Mouse (Mus musculus) retina, embryonic 14.5 days (tissue): Measurements from ENCODE around the gene Psenen.
A peak's percentile ranks its signal among the peaks of the same experiment; 100 is the strongest.

Source experiments
- DNase-seq: peaks from one replicate; pipeline ENCODE4 v3.0.0-alpha.2; 2015; ENCODE audit warnings: low spot score

Gene Psenen

GRCm38 (mm10) chr7:30588676-30589434, 25.4 kb upstream of the Psenen start, which contains the start of gene Kmt2b:
Gene Kmt2b, minus strand, starts transcription at chr7:30588726.
- peak; percentile 97 for DNase-seq

DNA sequence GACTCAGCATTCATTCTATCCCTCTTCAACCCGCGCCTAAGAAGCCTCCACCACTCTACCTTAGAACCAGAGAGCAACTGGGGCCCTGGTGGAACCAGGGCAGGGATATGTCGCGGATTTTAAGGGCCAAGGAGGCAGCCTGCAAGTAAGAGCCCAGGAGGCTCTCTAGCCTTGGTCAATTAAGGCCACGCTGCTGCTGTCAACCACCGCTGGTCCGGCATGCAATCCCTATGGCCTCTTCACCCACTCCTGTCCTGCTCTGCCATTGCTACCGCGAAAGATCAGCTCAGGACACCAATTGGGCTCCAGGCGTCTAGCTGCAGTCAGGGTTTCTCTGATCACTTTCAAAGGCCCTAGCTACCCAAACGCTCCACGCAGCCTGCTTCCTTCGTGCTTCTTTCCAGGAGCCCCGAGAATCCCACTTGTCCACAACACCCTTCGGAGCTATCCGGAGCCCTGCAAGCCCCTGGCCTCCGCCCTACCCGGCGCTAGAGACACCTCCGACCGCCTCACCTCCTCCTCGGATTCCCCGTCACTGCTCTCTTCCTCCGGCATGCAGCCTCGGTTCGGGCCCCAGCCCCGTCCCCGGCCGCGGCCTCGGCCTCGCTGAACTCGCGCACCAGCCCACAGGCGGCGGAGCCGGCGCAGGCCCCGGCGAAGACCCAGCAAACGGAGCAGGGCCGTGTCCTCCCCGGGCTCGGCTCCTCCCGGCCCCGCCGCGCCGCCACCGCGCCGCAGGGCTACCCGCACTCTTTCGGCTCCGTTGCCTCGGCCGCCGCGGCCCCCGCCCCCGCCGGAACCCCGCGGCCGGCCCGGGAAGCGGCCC, 24.6 kb upstream of the Psenen start:
- peak; percentile 43 for DNase-seq

DNA sequence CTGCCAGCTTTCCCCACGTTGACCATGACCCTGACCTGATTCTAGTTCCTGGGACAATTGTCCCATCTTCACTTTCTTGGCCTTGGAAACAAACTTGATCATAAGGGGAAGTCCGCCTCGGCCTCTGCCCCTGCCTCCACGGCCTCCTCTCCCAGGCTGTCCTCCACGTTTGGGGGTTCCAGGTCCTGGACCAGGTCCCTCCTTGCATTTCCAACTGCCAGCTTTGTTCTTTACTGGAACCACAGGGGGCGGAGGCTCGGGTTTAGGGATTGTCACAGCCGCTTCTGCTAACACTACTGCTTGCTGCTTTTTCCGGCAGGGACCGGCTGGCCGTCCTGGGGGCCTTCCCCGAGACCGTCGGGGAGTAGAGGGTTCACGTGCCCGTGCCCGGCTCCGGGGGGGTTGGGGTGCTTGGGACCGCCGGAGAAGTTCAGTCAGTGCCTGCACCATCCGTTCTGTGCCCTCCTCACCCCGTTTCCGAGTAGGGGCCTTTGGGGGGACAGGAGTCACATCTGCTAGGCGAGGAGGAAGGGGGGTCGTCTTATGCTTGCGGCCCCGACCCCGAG, 23.1 kb upstream of the Psenen start:
- no peak for DNase-seq

- DNase-seq: no peak
These were observed 21.7 kb upstream of the Psenen start for GRCm38 (mm10) chr7:30585170-30585569.

DNA sequence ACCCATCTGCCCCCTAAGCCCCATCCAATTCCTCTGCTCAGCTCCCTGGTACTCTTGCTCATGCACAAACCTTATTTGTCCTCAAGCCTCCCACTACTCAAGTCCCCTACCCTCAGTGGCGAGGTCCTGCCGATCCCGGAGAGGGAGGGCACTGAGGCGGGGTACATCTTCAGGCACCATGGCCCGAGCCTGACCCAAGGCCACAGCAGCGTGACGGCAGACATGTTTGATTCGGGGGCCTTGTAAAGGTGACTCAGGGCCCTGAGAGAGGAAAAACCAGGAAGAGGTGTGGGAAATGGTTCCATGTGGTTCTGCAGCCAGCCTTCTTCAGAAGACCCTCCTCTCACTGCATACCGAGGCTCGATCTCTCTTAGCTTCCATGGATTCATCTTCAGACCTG, 20.9 kb upstream of the Psenen start:
- DNase-seq: no peak

GRCm38 (mm10) chr7:30581547-30581946, 18.1 kb upstream of the Psenen start:
- no peak for DNase-seq

DNA sequence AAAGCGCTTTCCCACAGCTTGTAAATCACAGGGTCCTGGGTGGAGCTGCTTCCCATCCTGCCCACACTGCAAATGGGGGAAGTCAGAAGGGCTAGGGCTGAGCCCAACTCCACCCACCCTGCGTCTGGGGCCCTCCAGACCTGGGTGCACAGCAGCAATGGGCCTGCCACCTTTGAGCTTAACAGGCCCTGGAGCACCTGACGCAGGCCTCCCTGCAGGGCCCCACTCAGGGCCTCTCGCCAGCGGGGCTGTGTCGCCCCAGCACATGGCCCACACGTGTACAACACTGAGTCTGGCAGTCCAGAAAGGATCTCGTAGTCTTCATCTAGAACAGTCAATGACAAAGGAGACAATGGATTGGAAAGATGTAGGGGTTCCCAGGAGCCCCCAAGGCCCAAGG, 16.5 kb upstream of the Psenen start:
- no peak for DNase-seq

DNA sequence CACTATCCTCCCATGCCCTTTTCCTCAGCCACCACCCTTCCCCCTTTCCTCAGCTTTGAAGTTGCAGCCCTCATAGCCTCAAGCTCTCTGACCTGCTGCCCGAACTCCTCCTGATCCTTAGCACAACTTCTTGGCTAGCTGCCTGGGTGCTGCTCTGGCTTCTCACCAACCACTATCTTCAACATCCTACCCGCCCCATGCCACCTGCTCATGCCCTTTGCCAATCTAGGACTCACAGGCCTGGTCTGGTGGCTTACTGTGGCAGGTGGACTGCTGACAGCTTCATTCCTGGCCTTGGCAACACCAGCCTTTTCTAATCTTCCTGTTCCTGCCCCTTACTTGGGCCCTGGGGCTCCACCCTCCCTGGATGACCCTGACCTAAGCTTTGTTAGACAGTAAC, 9.5 kb upstream of the Psenen start:
- no peak for DNase-seq

- DNase-seq: no peak
These were observed 9.0 kb upstream of the Psenen start for GRCm38 (mm10) chr7:30572389-30572788.

GRCm38 (mm10) chr7:30567555-30567954, 4.1 kb upstream of the Psenen start:
- no peak for DNase-seq

DNA sequence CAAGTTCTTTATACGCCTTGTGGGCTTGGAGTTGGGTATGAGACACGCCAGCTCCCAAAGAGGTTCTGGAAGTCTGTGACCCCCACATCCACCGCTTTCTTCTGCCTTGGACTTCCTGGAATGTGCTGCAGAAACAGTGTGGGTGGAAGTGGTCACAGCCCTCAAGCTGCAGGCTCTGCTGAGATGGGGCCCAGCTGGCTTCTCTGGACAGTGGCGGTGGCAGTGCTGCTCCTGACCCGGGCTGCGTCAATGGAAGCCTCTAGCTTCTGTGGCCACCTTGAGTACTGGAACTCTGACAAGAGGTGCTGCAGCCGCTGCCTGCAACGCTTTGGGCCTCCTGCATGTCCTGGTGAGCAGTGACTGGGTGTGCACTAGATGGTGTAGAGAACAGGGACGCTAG, 2.6 kb upstream of the Psenen start:
- no peak for DNase-seq

DNA sequence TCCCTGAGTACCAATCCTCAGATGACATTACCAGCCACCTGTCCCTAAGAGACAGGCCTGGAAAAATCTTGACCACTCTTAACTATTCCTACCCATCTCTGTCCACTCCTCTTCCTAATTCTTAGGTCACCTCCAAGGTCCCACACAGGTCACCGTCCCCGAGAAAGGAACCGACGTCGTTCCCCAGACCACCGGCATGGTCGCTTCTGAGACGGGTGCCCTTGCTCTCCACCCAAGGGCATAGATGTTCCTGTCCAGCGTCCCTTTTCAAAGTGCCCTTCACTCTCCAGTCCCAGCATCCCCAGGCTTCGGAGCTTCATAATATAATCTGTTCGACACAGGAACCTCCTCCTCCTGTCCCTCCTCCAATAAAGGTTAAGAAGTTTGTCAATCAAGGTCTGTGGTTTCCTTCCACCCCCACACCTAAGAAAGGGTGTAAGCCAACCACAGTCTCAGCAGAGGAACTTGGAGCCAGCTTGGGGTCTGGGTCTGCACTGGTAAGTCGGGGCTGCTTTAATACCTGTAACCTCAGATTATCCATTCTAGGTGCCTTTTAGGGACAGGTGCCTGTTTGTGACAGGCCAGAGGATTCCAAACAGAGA, 1.6 kb upstream of the Psenen start, which contains the start of gene Igflr1:
Igflr1 (plus strand) TSS at position 458 of the 602 bp plus-strand sequence.
- no peak for DNase-seq

GRCm38 (mm10) chr7:30563906-30564280, 466 bp upstream of the Psenen start:
- DNase-seq: no peak

GRCm38 (mm10) chr7:30562526-30563116, 806 bp downstream of the Psenen start:
- DNase-seq: no peak

- DNase-seq: peak; percentile 13
These were observed 3.1 kb downstream of the Psenen start for GRCm38 (mm10) chr7:30560296-30560695.

- DNase-seq: peak; percentile 97
These were observed 3.9 kb downstream of the Psenen start, which contains the start of gene Lin37 for GRCm38 (mm10) chr7:30559443-30559954. Gene Lin37, minus strand, starts transcription at chr7:30559838.

DNA sequence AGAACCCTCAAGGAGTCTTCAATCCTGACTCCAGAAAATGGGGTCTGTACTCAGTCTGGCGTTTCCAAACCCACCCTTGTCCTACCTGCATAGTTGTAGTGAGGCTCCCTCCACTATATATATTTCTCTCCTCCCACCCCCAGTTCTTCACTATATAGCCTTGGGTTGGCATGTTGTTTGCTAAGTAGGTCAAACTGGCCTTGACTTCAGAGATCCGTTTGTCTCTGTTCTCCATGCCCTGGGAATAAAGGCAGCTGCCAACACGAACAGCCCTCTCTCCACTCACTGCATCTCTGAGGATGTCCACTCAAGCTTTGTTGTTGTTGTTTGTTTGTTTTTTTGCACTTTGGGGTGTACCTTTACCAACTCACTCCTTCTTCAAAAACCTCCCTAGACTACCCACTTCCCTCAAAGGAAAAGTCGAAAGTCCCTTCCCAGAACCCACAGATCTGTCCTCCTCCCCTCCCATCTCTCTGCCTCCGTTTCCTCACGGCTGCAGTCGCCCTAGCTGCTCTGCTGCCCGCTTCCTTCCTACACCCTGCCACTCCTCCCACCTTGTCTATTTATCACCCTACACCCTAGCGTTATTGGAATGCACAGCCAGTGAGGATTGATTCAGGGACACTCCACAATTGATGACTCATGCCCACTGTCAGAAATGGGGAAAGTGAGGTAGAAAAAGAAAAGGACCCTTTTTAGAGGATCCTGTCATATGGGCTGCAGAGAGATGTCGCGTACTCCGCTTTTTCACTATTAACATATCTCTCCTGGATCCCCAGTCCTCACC, 4.6 kb downstream of the Psenen start:
- DNase-seq: no peak

GRCm38 (mm10) chr7:30557901-30558514, 5.4 kb downstream of the Psenen start:
- no peak for DNase-seq

- DNase-seq: peak; percentile 43
These were observed 6.4 kb downstream of the Psenen start for GRCm38 (mm10) chr7:30556894-30557536.
